Mouse (Mus musculus) embryo, embryonic 11 days (tissue): ENCODE results near the gene Eri3.

ENCODE experiments used
- DNase-seq: peaks from one replicate; pipeline ENCODE4 v3.0.0-alpha.2; 2015

Gene Eri3

GRCm38 (mm10) chr4:117550140-117550851 lies at the start of gene Eri3:
Gene Eri3, plus strand, starts transcription at chr4:117550365.
- peak; percentile 99 for DNase-seq

- no peak for DNase-seq
Observed at GRCm38 (mm10) chr4:117518246-117518645, 31.9 kb upstream of the Eri3 start.

GRCm38 (mm10) chr4:117521350-117521749 lies 28.8 kb upstream of the Eri3 start:
- DNase-seq: no peak

DNA sequence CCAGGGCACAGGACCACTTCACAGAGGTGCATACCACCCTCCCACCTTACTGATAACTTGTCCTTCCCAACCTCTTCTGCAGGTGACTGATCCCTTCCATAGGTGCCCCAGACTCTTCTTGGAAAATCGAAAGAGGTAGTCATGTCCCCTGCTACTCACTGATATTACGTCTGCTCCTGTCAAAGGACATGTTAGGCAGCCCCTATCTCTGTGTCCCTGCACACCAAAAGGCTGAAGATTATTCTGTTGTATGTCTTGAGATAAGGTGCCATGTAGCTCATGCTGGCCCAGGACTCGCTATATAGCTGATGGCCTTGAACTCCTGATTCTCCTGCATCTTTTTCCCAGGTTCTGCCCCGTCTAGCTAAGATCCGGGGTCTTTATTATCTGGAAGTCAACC lies 24.2 kb upstream of the Eri3 start:
- DNase-seq: no peak

GRCm38 (mm10) chr4:117527116-117527899 lies 22.9 kb upstream of the Eri3 start:
- no peak for DNase-seq

GRCm38 (mm10) chr4:117527952-117528351 lies 22.2 kb upstream of the Eri3 start:
- DNase-seq: peak; percentile 82

DNA sequence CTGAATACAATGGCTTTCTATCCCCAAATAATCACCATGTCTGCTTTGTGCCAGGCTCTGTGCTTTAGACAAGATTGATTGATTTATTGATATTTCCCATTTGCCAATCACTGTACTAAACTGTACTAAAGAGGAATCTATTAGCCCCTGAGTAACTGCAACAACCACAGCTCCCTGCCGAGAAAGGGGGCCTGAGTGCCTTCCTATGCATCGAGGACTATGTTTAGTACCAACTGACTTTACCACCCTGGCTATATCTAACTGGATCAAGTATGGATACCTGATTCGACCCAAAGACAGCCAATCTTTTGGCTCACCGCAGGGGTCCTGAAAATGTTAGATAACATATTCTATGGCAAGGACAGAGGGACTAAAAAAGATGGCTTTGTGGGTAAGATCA lies 20.3 kb upstream of the Eri3 start:
- no peak for DNase-seq

- no peak for DNase-seq
Observed at GRCm38 (mm10) chr4:117535496-117536200, 14.5 kb upstream of the Eri3 start.

- DNase-seq: no peak
Observed at GRCm38 (mm10) chr4:117537002-117537401, 13.2 kb upstream of the Eri3 start.

DNA sequence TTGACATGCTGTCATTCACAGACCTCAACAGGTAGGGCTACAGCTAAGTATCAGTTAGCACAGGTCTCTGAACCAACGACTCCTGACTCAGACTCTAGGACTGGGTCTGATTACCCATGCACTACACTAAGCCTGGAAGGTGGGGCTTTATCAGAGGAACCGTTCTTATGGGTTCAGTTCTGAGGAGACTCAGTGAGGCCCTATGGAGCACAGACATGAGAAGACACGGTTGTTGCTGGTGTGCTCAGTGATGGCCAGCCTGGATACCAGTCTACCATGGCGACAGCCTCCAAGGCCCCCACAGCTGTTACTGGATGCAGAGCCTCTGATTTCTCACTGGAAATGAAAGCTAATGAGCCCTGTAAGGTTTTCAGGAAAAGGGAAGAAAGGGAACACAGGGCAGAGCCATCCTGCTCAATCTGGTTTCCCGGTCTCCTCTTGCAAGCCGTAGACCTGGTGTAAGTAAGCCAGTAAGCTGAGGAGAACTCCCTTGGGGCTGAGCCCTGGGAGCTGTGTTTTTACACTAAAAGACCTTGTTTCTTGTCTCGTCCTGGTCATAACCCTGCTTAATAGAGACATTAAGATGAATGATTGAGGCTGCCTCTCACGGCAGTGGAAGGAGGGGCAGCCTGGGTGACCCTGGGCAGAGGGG lies 10.7 kb upstream of the Eri3 start:
- peak; percentile 48 for DNase-seq

DNA sequence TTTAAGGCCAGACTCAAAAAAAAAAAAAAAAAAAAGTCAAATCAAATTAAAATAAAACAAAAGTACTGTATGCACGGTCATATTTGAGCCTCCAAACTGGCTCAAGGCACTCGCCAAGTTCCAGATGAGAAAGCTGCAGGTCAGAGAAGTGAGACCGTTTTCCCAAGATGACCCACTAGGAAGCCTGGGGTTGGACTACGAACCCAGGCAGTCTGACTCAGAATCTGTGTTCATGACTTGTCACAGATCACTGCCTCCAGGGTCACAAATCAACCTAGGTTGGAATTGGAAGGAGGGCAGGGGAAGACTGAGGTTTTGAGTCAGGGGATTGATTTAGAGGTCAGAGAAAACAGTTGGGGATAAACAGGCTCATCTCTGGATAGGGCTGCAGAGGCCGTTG lies 9.6 kb upstream of the Eri3 start:
- no peak for DNase-seq

GRCm38 (mm10) chr4:117545448-117545847 lies 4.7 kb upstream of the Eri3 start:
- DNase-seq: no peak

DNA sequence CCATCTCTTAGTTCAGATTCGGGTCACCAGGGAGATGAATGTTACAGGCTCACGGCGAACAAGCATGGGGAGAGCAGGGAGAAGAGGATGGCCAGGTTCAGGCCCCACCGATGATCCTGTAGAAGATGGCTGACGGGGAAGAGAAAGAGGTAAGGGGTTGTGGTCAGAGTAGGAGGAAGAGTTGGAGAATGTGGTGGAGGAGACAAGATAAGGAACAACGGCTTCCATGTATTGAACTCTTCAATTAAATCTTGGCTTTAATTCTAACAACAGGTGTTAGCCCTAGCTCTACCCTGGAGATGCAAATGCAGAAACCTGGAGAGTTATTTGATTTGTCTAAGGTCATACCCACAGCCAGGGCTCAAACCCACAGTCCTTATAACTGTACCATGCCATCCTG lies 3.5 kb upstream of the Eri3 start:
- no peak for DNase-seq

GRCm38 (mm10) chr4:117549576-117549975 lies 589 bp upstream of the Eri3 start:
- no peak for DNase-seq

GRCm38 (mm10) chr4:117551144-117552000 lies 1.2 kb downstream of the Eri3 start:
- no peak for DNase-seq

DNA sequence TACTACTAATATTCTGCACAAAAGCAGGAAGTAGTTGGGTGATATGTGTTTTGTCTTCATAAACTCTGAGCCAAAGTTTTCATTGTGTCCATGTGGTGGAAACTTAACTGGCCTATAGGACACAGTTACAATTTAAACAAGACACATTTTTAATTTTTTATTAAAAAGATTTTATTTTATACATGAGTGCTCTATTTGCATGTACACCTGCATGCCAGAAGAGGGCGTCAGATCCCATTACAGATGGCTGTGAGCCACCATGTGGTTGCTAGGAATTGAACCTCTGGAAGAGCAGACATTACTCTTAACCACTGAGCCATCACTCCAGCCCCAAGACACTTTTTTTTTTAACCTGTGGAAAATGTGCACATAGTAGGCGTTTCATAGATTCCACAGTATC lies 5.3 kb downstream of the Eri3 start:
- DNase-seq: no peak

DNA sequence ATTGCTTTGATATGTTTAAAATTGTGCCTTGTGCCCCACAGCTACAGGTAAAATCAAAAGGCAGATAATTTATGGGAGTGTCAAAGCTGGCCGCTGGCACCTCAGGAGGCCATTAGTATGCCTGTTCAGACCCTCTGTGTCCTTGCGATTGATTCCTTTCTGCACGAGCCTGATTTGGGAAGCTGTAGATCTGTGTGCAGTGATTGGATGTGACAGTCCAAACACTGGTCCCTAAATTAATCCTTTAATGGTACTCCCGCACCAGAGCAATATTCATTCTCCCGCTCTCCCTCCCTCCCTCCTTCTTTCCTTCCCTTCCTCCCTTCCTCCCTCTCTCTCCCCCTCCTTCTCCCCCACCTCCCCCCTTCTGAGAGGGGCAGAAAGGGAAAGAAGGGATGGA lies 6.2 kb downstream of the Eri3 start:
- no peak for DNase-seq

DNA sequence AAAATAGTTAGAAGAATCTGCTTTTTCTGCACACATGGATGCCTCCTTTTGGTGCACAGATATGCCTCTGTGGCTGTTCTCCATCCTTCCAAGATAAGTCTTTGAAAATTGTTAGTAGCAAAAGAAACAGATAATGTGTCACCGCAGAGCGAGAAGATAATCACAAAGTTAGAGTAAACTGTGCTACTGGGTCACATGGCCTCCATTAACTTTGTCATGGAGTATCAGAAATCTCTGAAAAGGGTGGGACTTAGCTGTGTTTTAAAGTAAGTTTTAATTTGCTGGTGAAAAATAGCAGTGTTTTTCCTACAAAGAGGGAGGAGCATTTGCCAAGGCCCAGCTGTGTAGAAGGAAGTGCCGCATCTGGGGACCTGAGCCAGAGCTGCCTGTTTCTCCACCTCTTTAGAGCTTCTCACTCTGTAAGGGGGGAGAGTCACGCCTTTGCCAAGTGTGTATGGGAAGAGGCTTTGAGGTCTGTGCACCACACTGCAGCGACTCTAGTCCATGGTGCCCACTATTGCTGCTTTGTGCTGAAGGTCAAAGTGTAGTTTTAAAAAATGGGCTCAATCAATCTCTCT lies 7.0 kb downstream of the Eri3 start:
- DNase-seq: no peak

DNA sequence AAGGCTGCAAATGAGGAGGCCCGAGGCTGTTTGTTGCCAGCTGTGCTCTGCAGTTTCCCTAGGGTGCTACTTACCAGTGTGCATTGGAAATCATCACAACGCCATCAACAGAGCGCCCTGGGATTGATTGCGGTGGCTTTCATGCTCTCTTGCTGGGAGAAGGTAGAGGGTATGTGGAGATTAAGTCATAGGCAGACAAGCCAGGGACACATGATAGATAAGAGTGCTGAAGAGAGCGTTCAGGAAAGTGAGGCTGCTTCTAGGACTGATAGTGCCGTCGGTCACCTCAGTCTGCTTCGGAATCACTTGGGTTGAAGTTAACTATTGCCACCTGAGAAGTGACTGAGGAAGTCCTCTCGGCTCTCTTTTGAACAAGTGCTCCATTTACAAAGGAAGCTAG lies 13.8 kb downstream of the Eri3 start:
- no peak for DNase-seq

- DNase-seq: no peak
Observed at GRCm38 (mm10) chr4:117568846-117569245, 18.7 kb downstream of the Eri3 start.

- DNase-seq: no peak
Observed at GRCm38 (mm10) chr4:117570964-117571363, 20.8 kb downstream of the Eri3 start.

- no peak for DNase-seq
Observed at GRCm38 (mm10) chr4:117577579-117577978, 27.4 kb downstream of the Eri3 start.
